Mouse (Mus musculus): Measurements from ENCODE around the gene Flii. TPM values are rescaled to one million over a fixed set of nuclear protein-coding genes. Genes with fewer than 3 reads are reported as not detected.

Gene Flii
- total RNA-seq, 2 experiments from 2014 or later, result 104 to 107 TPM

Small RNA genes within 50 kb of the gene (microRNA-seq; reads per million reads assigned to microRNA genes)
- 4.8 to 17.4 reads per million in 2 experiments for gene Mir5100

Other genes with a start within 250 kb of the Flii start
- gene Alkbh5, start 190.9 kb downstream of the Flii start, total RNA-seq (2021), result 10 to 100 TPM; 69.1 to 71.9 TPM
- gene Llgl1, start 27.5 kb downstream of the Flii start, total RNA-seq (2021), result 10 to 100 TPM; 26.6 to 28.4 TPM
- gene Mief2, start 1.1 kb upstream of the Flii start, total RNA-seq (2021), result 10 to 100 TPM; 20.7 to 24.8 TPM
- 1 to 10 TPM; 7.7 to 8.0 TPM for gene Top3a, start 50.1 kb upstream of the Flii start, total RNA-seq (2021)
- gene Smcr8, start 50.3 kb upstream of the Flii start, total RNA-seq (2021), result 10 to 100 TPM; 15.8 to 16.2 TPM
- gene Shmt1, start 84.5 kb upstream of the Flii start, total RNA-seq (2021), result 10 to 100 TPM; 24.7 to 26.8 TPM
- 10 to 100 TPM; 17.1 to 19.7 TPM for gene Dhrs7b, start 103.4 kb upstream of the Flii start, total RNA-seq (2021)
- 10 to 100 TPM; 37.5 to 43.4 TPM for gene Tmem11, start 152.0 kb upstream of the Flii start, total RNA-seq (2021)
- gene Natd1, start 187.5 kb upstream of the Flii start, total RNA-seq (2021), result 10 to 100 TPM; 24.4 to 27.6 TPM
- 10 to 100 TPM; 38.8 to 42.3 TPM for gene Map2k3, start 204.8 kb upstream of the Flii start, total RNA-seq (2021)